Mouse (Mus musculus) liver, adult 2 months (tissue): ENCODE measurements around the gene Spaca7. TPM values are rescaled to one million over a fixed set of nuclear protein-coding genes. Genes with fewer than 3 reads are reported as not detected.
"Not testable (repeated sequence)": the region's sequence is repeated elsewhere in the genome, so short reads cannot be mapped to it uniquely, and the experiment has no call there.

ENCODE experiments used
- DNase-seq: peaks from one replicate; pipeline ENCODE4 v3.0.0-alpha.2; 2011; ENCODE audit warnings: low read depth, low spot score; ENCODE audit errors: extremely low read depth
- H3K27ac ChIP-seq: fragments of 200-500 bp; replicated peaks from 2 replicates; pipeline ENCODE4 v1.5.1; 2012; ENCODE audit warnings: low read depth, mild to moderate bottlenecking, control low read depth, inconsistent platforms, low read length; ENCODE audit not compliant: insufficient read depth
- H3K27me3 ChIP-seq: fragments of 200-500 bp; 2 replicates; pipeline ENCODE4 v1.6.1; 2012; ENCODE audit warnings: mild to moderate bottlenecking, moderate library complexity, low read length, inconsistent platforms; ENCODE audit not compliant: control insufficient read depth, insufficient read depth
- H3K36me3 ChIP-seq: fragments of 200-500 bp; 2 replicates; pipeline ENCODE4 v1.6.1; 2012; ENCODE audit warnings: low read length, inconsistent platforms; ENCODE audit not compliant: control insufficient read depth, insufficient read depth
- H3K4me1 ChIP-seq: fragments of 200-500 bp; 2 replicates; pipeline ENCODE4 v1.6.1; 2011; ENCODE audit warnings: low read length; ENCODE audit not compliant: control insufficient read depth, insufficient read depth
- H3K4me3 ChIP-seq: fragments of 200-500 bp; 2 replicates; pipeline ENCODE4 v1.5.1; 2011; ENCODE audit warnings: low read depth, mild to moderate bottlenecking, control low read depth, low read length, moderate library complexity; ENCODE audit not compliant: insufficient read depth
- H3K79me2 ChIP-seq: fragments of 200-500 bp; 2 replicates; pipeline ENCODE4 v1.6.1; 2012; ENCODE audit warnings: inconsistent platforms, mild to moderate bottlenecking, low read length, moderate library complexity; ENCODE audit not compliant: control insufficient read depth, insufficient read depth
- H3K9ac ChIP-seq: fragments of 200-500 bp; 2 replicates; pipeline ENCODE4 v1.6.1; 2012; ENCODE audit warnings: low read depth, mild to moderate bottlenecking, control low read depth, inconsistent platforms, low read length
- CTCF ChIP-seq: fragments of 200-500 bp; IDR thresholded peaks from 2 replicates; pipeline ENCODE4 v1.5.1; 2011; ENCODE audit warnings: low read depth, low read length, control low read depth
- POLR2A ChIP-seq: fragments of 200-500 bp; IDR thresholded peaks from 2 replicates; pipeline ENCODE4 v1.6.1; 2011; ENCODE audit warnings: low read length, control low read depth; ENCODE audit not compliant: insufficient read depth; ENCODE audit errors: extremely low read depth
- WGBS: fragments of 180-500 bp; shearing (Covaris S2); methylation state at CpG from one replicate; pipeline ENCODE4 v1.1.7; 2018; 5-methylcytosine and 5-hydroxymethylcytosine counted together
- polyA plus RNA-seq: library from polyadenylated mRNA; depleted of rRNA; stranded (reverse); fragments of >200 nt; gene quantifications from 2 replicates; pipeline ENCODE4 v1.2.3, GENCODE M21; 2012
- total RNA-seq: library from RNA; depleted of rRNA; stranded (reverse); fragments of >200 nt; gene quantifications from 2 replicates; pipeline ENCODE4 v1.2.3, GENCODE M21; 2014

Gene Spaca7
- total and polyA plus RNA-seq, 2 experiments: not detected

DNA sequence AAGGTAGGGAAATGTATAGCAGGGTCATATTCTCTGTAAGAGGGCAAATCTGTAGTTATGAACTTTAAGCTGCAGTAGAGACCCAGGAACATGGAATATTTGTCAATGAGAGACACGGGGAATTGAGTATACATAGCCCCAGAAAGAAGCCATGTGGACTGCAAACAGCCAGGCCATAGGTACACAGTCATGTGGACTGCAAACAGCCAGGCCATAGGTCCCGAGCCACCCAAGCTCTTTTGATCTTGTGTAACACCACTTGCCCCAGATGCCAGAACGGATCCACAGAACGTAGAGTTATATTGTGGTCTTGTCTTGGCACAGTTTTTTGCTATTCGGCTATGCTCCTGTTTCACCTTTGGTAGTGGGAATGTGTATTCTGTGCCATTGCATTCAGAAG lies 11.0 kb downstream of the Spaca7 start:
- DNase-seq: no peak
- H3K9ac ChIP-seq: no peak overlapping the region
- H3K4me1 ChIP-seq: no peaks in the 10 kb centered on the region
- H3K4me3 ChIP-seq: no peak overlapping the region
- H3K27ac ChIP-seq: no peak overlapping the region
- 37% methylated on average over 5 of the region's 5 CpGs for WGBS
- H3K36me3 ChIP-seq: no peaks in the 10 kb centered on the region
- H3K27me3 ChIP-seq: peaks cover 7% of the 10 kb centered on the region; the same call in 1 of the 2 replicates
- TF ChIP-seq POLR2A (no peak), CTCF (no peak)
- H3K79me2 ChIP-seq: no peaks in the 10 kb centered on the region

DNA sequence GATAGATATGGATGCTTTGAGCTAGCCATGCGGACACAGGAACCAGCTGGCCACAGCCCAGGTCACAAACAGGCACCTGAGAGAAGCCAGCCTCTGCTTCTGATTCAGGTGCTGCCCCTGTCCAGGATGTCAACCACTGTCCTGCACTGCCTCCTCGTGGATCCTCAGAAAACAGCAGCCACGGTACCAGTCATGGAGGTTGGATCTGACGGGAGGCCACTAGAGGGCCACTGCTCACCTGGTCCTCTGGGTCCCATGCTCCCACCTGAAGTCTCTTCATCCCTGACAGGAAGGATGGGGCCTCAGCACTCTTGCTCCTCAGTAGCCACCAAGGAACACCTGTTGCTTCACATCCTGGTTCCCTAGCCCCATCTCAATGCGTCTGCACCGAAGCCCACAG lies 34.4 kb downstream of the Spaca7 start:
- 15% methylated on average over 6 of the region's 6 CpGs for WGBS
- Histone ChIP-seq H3K79me2 (no peaks in the 10 kb centered on the region), H3K4me3 (no peak overlapping the region), H3K27ac (no peak overlapping the region), H3K27me3 (no peaks in the 10 kb centered on the region), H3K36me3 (no peaks in the 10 kb centered on the region), H3K9ac (no peak overlapping the region), H3K4me1 (0 out of 2 replicates have a peak, but pooled peaks cover 5% of the 10 kb centered on the region)
- peak; percentile 99 for TF ChIP-seq CTCF
- TF ChIP-seq POLR2A: no peak
- DNase-seq: peak; percentile 49

DNA sequence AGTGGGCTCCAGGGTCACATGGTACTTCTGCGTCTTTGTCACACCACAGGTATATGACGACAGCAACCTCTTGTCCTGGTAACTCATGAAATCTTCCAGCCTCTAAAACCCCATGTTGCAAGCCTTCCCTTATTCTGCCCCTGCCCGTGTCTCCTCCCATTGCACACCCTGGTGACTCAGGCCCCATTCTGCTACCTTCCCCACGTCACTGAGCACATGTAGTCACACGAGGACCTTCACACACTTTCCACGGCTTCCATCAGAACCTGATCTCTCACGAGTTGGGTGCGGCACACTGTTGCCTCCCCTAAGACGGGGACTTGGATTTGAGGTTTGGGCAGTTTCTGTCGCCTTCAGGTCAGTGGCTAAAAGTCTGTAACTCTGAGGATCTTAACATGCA lies 36.0 kb downstream of the Spaca7 start:
- Histone ChIP-seq H3K27me3 (no peaks in the 10 kb centered on the region), H3K4me1 (0 out of 2 replicates have a peak, but pooled peaks cover 5% of the 10 kb centered on the region), H3K9ac (no peak overlapping the region), H3K27ac (no peak overlapping the region), H3K4me3 (no peak overlapping the region), H3K79me2 (no peaks in the 10 kb centered on the region), H3K36me3 (no peaks in the 10 kb centered on the region)
- TF ChIP-seq POLR2A: no peak
- TF ChIP-seq CTCF: no peak
- 64% methylated on average over 10 of the region's 10 CpGs for WGBS
- DNase-seq: no peak

DNA sequence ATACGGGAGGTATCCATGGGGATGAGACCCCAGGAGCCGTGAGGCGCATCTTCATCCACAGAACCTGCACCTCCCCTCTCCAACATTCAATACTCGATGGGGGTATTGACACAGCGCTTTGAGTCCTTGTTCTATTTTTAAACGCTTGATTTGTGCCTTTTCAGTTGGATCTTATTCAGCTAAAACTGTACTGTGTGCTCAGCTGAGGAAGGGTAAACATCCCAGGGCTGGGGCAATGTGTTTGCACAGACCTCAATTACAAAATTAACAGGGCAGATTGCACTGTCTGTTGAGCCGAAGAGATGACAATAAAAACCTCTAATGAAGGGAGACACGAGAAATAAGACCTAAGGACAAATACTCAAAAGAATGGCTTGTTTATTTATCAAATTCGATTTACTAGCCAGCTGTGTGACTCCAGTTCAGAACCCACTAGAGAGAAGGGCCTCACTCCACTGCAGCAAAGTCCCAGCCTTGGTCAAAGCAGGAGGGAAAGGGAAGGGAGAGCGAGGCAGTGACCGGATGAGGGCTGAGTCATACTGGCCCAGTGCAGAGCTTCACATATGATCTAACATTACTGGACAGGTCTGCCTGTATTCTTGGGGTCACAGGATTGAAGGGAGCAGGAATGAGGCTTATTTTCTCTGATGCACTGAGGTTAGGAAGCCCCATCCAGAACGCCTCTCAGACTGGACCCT lies 37.1 kb downstream of the Spaca7 start:
- WGBS: 29% methylated on average over 12 of the region's 12 CpGs
- TF ChIP-seq POLR2A (no peak), CTCF (no peak)
- peak; percentile 68 for DNase-seq
- Histone ChIP-seq H3K27ac (no peak overlapping the region), H3K79me2 (no peaks in the 10 kb centered on the region), H3K4me1 (0 out of 2 replicates have a peak, but pooled peaks cover 5% of the 10 kb centered on the region), H3K36me3 (peaks cover 4% of the 10 kb centered on the region; the same call in 1 of the 2 replicates), H3K9ac (no peak overlapping the region), H3K4me3 (no peak overlapping the region), H3K27me3 (no peaks in the 10 kb centered on the region)

DNA sequence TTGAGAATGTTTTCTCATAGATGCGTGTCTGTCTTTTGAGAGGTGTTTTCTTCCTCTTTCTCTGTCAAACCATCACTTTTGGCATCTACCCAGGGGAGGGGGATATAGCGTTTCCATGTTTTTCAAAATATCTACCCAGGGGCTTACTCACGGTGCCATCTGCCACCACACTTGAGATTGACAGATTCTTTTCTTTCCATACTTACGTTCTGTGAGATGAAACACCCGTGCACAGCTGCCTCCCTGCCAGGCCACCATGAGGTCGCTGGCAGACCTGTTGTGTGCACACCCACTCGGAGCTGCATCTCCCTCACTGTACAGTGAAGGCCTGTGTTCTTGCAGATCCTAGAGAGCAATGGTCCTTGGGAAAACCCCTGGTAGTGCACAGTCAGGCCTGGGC lies 40.4 kb downstream of the Spaca7 start:
- Histone ChIP-seq H3K27me3 (no peaks in the 10 kb centered on the region), H3K9ac (no peak overlapping the region), H3K27ac (no peak overlapping the region), H3K4me1 (0 out of 2 replicates have a peak, but pooled peaks cover 5% of the 10 kb centered on the region), H3K36me3 (peaks cover 6% of the 10 kb centered on the region; the same call in 1 of the 2 replicates), H3K4me3 (no peak overlapping the region), H3K79me2 (no peaks in the 10 kb centered on the region)
- DNase-seq: no peak
- no peak for TF ChIP-seq POLR2A
- no peak for TF ChIP-seq CTCF
- WGBS: 89% methylated on average over 7 of the region's 7 CpGs

DNA sequence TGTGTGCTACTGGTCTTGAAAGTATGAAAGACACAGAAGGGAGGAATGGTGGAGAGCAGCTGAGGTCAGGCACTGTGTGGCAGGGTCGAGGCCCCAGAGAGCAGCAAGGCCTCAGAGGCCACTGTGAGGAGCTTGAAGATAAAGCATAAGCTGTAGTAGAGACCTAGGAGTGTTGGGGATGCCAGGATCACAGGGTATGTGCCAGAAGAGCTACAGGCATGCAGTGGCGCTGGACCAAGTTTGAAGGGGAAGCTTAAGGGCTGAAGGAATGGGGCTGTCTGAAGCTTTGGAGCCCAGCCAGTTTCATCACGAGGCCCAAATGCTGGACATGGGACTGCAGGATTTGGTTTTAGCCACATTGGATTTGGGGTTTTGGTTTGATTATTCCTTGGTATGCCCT lies 44.5 kb downstream of the Spaca7 start:
- peaks cover 22% of the 10 kb centered on the region for H3K36me3 ChIP-seq
- H3K27me3 ChIP-seq, H3K4me3 ChIP-seq, DNase-seq, H3K79me2 ChIP-seq, H3K9ac ChIP-seq, H3K27ac ChIP-seq, H3K4me1 ChIP-seq: not testable (repeated sequence)
- WGBS: 97% methylated on average over 3 of the region's 3 CpGs
